Mouse (Mus musculus) hematopoietic stem cell, adult 5-6 weeks (primary cell): ENCODE data around the gene Tubd1. TPM values are rescaled to one million over a fixed set of nuclear protein-coding genes. Genes with fewer than 3 reads are reported as not detected.

ENCODE experiments used
- ATAC-seq, 2 experiments: fragments of 125-278 bp in 1 of 2; replicated peaks in 1 of 2; 2 replicates each; pipeline ENCODE4 v1.8.0; 2016 to 2017; ENCODE audit warnings: inconsistent platforms in 2 of 2, mild to moderate bottlenecking in 2 of 2, moderate number of reproducible peaks in 2 of 2, low read depth in 1 of 2, moderate TSS enrichment in 1 of 2; ENCODE audit not compliant: low FRiP score in 2 of 2, poor library complexity in 2 of 2, severe bottlenecking in 2 of 2, insufficient read depth in 1 of 2, low TSS enrichment in 1 of 2
- total RNA-seq: library from RNA; stranded (forward); fragments of 172-1452, 232-1000 nt; gene quantifications from 2 replicates; pipeline ENCODE4 v1.2.3, GENCODE M21; 2017

Gene Tubd1
- total RNA-seq, 1 experiment from 2014 or later, result 13.1 TPM

- no peak for ATAC-seq
Observed at GRCm38 (mm10) chr11:86590579-86590978, 45.8 kb downstream of the Tubd1 start.

DNA sequence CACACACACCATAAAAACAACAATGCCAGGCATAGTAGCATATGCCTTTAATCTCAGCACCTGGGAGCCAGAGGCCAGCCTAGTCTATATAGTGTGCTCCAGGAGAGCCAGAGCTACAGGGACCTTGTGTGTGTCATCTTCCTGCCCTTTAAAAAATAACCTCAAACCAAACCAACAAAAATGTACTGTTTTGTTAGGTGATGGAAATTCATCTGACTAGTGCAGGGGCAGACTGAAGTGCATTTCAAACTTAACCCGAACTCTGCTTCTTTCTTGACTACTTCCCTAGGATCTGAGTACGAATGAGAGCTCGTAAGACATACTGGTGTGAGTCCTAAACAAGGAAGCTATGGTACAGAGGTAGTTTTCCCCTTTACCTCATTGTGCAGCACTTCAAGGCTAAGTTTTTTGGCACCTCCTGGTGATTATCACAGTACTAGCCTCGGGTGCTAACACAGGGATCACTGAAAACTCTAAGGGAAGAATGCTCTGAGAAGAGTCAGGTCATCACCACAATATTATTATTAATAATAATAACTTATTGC, 46.6 kb downstream of the Tubd1 start:
- ATAC-seq, result no peak

DNA sequence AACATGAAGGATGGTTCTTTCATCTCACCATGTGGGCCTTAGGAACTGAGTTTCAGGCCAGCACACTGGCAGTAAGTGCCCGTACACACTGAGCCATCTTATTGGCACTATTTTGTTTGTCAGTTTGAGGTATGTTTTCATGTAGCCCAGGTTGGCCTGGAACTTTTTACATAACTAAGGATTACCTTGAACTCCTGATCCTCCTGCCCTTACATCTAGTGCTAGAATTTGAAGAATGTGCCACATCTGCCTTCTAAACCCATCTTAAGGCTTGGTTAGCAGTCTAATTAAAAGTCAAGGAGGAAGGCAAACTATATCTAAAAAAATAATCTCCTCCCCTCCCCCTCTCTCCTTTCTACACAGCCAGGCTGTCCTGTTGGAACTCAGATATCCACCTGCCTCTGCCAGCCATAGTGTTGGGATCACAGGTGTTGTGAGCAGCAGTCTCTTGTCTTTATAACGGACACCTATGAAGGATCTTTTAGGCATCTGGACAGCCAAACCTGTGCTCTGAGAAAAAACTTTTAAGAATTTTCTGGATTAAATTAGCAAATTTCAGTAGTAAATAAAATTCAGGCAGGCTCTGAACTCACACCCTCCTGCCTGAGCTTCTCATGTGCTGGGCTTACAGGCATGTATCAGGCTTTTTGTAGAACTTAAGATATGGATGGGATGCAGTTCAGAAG, 47.3 kb downstream of the Tubd1 start:
- no peak for ATAC-seq

GRCm38 (mm10) chr11:86592993-86593392, 48.2 kb downstream of the Tubd1 start:
- peak; percentile 87 to 90 for ATAC-seq

GRCm38 (mm10) chr11:86593443-86593842, 48.7 kb downstream of the Tubd1 start:
- ATAC-seq, result no peak

DNA sequence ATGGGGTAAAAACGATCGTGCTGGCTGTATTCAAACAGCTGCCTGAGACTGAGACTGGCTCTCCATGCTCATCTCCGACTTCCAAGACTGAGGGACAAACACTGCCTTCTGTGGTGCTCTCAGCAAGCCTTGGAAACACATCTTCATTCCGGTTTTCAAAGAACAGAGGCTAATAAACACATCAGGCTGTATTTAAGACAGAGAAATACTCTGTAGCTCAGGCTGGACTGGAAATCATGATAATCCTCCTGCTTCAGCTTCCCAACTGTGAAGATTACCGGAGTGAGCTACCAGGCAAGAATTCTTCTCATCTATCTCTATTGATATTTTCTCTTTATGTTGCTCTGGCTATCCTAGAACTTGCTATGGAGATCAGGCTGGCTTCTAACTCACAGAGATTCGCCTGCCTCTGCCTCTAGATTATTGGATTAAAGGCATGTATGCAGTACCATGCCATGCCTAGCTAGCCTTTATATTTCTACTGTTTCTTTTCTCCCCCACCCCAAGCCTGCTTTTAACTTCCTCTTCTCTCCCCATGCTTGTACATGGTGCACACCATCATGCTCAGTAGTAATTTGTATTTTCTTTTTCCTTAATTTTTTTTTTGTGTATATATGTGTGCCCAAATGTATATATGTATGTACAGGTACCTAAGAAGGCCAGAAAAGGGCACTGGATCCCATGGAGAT, 49.5 kb downstream of the Tubd1 start:
- ATAC-seq, result no peak

DNA sequence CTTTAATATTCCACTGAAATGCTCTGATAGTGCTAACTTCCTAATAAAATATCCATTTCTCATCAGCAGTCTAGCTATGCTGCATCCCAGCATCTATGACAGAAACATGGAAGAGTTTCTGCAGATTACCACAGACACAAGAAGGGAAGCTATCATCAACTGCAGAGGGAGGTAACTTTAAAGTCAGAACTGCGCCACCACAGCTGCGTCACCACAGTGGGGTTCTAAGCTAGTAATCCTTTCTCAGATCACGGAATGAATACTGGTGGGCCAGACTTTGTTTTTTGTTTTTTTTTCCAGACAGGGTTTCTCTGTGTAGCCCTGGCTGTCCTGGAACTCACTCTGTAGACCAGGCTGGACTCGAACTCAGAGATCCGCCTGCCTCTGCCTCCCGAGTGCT, 50.6 kb downstream of the Tubd1 start:
- no peak for ATAC-seq

GRCm38 (mm10) chr11:86596187-86596960, 51.6 kb downstream of the Tubd1 start:
- ATAC-seq, result no peak

GRCm38 (mm10) chr11:86596976-86597375, 52.2 kb downstream of the Tubd1 start:
- ATAC-seq, result no peak

DNA sequence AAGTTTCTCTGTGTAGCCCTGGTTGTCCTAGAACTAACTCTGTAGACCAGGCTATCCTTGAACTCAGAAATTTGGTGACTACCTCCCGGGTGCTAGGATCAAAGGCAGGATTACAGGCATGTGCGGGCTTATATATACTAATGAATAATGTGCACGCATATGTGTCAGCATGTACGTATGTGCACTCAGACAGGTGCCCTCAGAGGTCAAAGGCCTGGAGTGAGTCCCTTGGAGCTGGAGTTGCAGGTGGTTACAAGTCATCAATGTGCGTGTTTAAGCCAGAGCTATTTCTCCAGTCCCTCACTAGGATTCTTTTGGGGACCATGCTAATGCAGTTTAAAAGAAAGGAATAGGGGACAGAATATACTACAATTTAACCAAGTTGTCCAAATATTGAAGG, 53.4 kb downstream of the Tubd1 start:
- ATAC-seq, result no peak

- no peak for ATAC-seq
Observed at GRCm38 (mm10) chr11:86598572-86598971, 53.8 kb downstream of the Tubd1 start.

DNA sequence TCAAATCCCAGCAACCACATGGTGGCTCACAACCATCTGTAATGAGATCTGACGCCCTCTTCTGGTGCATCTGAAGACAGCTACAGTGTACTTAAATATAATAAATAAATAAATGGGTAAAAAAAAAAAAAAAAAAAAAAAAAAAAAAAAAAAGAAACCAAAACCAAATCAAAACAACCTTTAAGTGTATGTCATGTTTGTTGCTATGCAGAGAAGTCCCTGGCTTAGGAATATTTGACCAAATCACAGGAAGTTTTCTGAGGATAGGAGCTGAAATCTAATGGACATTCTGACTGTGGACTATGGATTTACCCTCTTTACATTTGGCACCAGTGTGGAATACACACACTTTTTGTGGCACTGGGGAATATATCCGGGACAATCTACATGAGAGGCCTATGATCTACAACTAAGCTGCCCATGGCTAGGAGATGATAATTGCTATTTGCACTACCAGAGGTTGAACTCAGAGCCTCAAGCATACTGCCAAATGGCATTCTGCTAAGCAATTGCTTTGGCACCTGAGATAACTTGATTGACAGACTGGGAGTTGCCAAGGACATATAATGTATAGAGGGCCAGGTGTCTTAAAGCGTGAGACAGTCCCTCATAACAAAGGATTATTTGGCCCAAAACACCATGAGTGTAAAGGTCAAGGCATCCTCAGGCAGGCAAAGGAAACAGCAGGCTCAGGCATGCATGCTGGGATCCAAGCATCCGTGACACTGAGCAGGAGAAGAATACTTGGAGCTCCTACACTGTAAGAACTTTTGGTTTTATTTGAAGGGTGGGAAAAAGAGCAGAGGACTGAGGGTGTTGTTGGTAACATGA, 54.8 kb downstream of the Tubd1 start:
- no peak for ATAC-seq

DNA sequence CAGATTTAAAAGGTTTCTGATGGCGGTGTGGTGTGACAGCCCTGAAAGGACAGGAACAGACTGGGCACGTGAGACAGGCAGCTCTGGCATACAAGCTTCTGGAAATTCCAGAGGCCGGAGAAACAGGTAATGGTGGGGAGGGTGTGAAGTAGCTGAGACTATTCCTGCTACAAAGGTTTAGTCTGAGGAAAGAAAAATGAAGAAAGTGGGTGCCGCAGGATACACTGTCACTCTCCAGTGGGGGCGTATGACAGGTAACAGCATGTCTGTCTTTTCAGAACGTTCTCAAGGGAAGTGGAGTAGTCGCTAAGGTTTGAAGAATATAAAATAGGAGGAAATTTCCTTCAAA, 55.4 kb downstream of the Tubd1 start:
- ATAC-seq, result no peak

GRCm38 (mm10) chr11:86602116-86602515, 57.3 kb downstream of the Tubd1 start:
- no peak for ATAC-seq

DNA sequence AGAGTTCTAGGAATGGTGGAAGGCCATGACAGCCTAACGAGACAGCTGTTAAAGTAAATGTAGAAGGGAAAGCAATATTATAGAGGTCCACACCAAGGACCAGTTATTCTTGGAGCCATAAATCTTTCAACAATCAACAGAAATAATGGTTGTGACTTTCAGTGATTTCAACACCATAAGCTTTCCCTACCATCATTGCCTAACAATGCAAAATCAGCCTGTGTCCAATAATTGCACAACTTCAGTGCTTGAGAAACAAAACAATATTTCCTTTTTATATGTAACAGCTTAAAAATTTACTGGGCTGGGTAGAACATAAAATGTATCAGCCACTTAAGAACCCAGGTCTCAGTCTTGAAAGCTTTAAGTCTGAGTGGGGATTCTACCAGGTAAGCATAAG, 58.9 kb downstream of the Tubd1 start:
- no peak; a peak in 1 of 4 replicates for ATAC-seq

- no peak for ATAC-seq
Observed at GRCm38 (mm10) chr11:86604289-86604688, 59.5 kb downstream of the Tubd1 start.

- no peak for ATAC-seq
Observed at GRCm38 (mm10) chr11:86604732-86605520, 60.1 kb downstream of the Tubd1 start.
